In the genomic region with DNA sequence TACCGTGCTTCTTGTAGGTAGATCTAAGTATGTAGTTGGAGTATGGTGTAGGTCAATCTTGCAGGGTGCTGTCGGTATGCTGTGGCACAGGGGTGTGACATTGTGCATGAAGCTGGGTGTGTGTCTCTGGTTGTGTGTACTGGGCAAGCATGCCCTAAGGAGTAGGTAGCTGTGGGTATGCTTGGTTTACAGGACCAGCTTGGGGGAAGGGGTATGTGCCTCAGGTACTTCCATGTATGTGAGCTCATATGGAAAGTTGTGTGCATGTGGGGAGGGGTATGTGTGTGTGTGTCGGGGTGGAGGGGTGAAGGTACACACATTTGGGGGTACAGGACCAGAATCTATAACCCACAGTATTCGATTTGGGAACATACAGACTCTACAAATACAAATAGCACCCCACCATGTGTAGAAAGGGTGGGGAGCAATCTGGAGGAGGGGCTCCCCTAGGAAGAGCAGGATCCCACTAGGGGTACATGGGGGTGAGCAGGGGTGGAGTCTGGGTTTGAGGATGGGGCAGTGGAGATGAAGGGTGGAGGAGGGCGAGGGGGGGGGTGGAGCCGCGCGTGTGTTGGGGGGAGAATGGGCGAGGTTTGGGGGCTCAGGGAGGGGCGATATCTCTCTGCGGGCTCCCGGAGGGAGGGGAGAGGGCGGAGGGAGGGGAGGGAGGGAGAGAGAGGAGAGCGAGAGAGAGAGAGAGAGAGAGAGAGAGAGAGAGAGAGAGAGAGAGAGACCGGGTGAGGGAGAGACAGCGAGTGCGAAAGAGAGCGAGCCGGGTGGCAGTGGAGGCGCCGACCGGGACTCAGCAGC, we compare ENCODE assay signal across 8 mouse cellular contexts. TPM values are rescaled to one million over a fixed set of nuclear protein-coding genes. Genes with fewer than 3 reads are reported as not detected.
DNase-seq lines count a peak whose midpoint lies in the region; ATAC-seq and TF ChIP-seq lines count a peak whose summit lies in the region.

A gene (plus strand): TSS at position 779 of the 810 bp plus-strand sequence.

- H3K27ac ChIP-seq in midbrain, postnatal 0 days (ENCODE audit: low read depth, low read length): peak within 1 kb of the TSS; percentile 84

- TF ChIP-seq CTCF in midbrain, postnatal 0 days (IDR thresholded peaks at IDR 0.05): no peak

- peak; percentile 64 for DNase-seq in cerebellum, adult 9-10 months
- DNase-seq in cerebellum, adult 8-10 months: no peak
- peak; percentile 11 to 20 for DNase-seq in right cerebral cortex, adult 2 months (ENCODE audit: low spot score in 2 of 2)
- DNase-seq in right cerebral cortex, postnatal 25 days: no peak
- no peak for DNase-seq in layer of hippocampus, postnatal 25 days (ENCODE audit: extremely low spot score in 1 of 2, low spot score in 1 of 2)
- DNase-seq in midbrain, postnatal 0 days (ENCODE audit: low spot score): peak; percentile 40
- DNase-seq in lung, postnatal 4 days: no peak
- no peak for DNase-seq in spleen, postnatal 36 days (ENCODE audit: low spot score in 2 of 2)

- peak within 1 kb of the TSS; percentile 76 for H3K4me3 ChIP-seq in midbrain, postnatal 0 days (ENCODE audit: low read depth, low read length)

- 27% methylated on average over 10 of the region's 22 CpGs for WGBS in midbrain, postnatal 0 days

- ATAC-seq in midbrain, postnatal 0 days (ENCODE audit: low FRiP score): no peak

- H3K9me3 ChIP-seq in midbrain, postnatal 0 days (ENCODE audit: low read length): no peaks in the 10 kb centered on the region

- peaks cover 6% of the 10 kb centered on the region; the same call in 1 of the 2 replicates for H3K4me1 ChIP-seq in midbrain, postnatal 0 days (ENCODE audit: insufficient read depth, low read length)

- peaks cover 17% of the 10 kb centered on the region for H3K36me3 ChIP-seq in midbrain, postnatal 0 days (ENCODE audit: insufficient read depth, low read length)

- peak within 1 kb of the TSS; percentile 86 for H3K9ac ChIP-seq in midbrain, postnatal 0 days (replicated peaks; ENCODE audit: low read length, poor library complexity, severe bottlenecking)

- H3K27me3 ChIP-seq in midbrain, postnatal 0 days (ENCODE audit: insufficient read depth, low read length): no peaks in the 10 kb centered on the region

- H3K4me2 ChIP-seq in midbrain, postnatal 0 days (ENCODE audit: low read depth, low read length, poor library complexity, severe bottlenecking): peak within 1 kb of the TSS; percentile 94

RNA-seq across cellular contexts. Expression of the gene that starts here (rescaled TPM):
- total RNA-seq in layer of hippocampus, postnatal 25 days (2021): 100 to 1,000 TPM; 502 to 670 TPM
- total RNA-seq in midbrain, postnatal 0 days (2014; rRNA removed): 48.1 and 60.3 TPM in 2 replicates
- polyA plus RNA-seq in midbrain, postnatal 0 days (2015; fragmentation: Nextera tagmentation; extraction: Ambion mirVana): 33.9 and 39.2 TPM in 2 replicates

Comparison
In these comparisons a context has a peak if more than half of its experiments do, and no peak if none do; other contexts are left out.
1. DNase-seq: peak in cerebellum, adult 9-10 months (single experiment), right cerebral cortex, adult 2 months (2 of 2) and midbrain, postnatal 0 days (single experiment); none in cerebellum, adult 8-10 months (single experiment), right cerebral cortex, postnatal 25 days (single experiment), layer of hippocampus, postnatal 25 days (0 of 2), lung, postnatal 4 days (0 of 2) and spleen, postnatal 36 days (0 of 2).